Mouse (Mus musculus) spleen, postnatal 14 days (tissue): ENCODE measurements around the gene Ndufb11.

Experiments
- DNase-seq, 2 experiments: peaks; one replicate each; pipeline ENCODE4 v3.0.0; 2021 to 2022; ENCODE audit warnings: low spot score in 2 of 2

Ndufb11 gene

DNA sequence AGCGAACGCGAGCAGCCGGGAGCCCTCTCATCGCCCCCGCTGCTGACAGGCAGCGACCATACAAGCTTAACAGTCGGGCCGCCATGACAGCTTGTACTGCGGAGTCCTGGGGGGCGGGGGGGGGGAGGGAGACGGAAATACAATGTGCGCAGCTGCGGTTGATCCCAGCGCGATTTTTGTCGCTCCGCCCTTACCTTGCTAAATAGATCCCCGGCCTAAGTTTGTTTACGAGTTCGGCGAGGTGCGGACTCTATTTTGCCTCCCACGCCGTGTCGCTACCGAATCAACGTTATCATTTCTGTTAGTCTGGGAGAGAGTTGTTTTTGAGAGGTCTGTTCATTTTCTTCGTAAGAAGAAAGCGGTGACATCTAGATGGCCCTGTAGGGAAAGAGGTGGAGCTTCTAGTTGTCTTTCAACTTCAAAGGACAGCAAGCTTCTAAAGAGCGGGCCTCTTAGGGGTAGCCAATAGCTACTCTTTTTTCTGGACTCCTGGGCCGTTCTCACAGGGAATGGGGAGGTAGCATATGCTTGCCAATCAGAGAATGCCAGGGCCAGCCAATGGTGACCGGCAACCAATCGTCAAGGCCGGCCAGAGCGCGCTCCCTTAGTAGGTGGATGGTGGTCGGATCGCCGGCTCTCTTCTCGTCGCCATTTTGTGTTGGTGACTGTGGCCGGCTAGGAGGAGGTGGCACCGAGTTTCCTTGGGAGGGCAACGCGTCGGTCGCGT lies at the start of gene Ndufb11, which contains the start of gene Rbm10:
Gene Ndufb11 (minus strand): TSS at position 444 of the 727 bp plus-strand sequence.
Gene Rbm10 (plus strand): TSS at position 328 of the 727 bp plus-strand sequence.
- peak; percentile 64 to 66 for DNase-seq

DNA sequence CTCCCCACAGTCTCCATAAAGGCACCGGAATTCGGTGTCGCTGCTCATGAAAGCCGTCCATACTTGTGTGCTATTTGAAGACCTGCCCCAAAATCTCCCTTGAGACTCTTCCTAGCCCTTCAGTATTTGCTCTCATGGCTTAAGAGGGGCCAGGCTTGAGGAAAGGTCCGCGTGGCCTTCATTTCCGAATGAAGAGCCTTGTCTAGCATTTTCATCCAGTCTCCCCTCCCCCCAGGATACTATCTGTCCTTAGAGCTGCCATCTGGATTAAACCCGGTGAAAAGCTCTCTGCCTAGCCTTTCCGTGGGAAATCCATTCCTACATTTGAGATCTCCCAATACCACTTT lies 46.0 kb upstream of the Ndufb11 start:
- DNase-seq, result no peak

DNA sequence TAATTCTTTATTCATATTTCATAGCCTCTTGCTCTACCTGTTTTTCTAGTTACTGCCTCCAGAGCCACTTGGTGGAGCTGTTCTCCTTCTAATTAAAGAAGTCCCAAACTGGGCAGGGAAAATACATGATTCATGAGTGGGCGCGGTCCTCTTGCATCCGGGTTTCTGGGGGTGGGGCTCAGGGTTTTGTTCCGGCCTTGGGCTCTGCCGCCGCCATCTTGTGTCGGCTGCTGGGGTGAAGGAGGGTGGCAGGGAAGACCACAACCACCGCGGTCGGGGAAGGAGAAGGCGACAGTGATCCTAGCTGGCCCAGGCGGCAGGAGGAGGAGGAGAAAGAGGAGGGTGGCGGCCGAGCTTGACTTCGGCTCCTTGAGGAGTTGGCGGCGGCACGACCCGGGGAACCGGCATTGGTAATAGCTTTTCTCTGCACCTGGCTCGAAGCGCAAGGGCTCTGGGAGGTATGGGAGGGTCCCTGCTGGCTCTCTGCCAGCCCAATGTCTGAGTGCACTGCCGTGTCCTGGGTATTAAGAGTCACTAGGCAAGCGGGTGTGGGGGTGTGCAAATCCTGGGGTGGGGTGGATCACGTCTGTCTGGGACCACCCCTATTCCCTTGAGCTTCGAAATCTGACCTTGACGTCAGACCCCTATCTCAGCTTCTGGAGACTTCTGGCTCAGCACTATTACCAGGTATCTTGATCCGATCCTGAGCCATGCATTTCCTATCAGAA lies 45.5 kb upstream of the Ndufb11 start:
- DNase-seq, result peak; percentile 63 to 70

DNA sequence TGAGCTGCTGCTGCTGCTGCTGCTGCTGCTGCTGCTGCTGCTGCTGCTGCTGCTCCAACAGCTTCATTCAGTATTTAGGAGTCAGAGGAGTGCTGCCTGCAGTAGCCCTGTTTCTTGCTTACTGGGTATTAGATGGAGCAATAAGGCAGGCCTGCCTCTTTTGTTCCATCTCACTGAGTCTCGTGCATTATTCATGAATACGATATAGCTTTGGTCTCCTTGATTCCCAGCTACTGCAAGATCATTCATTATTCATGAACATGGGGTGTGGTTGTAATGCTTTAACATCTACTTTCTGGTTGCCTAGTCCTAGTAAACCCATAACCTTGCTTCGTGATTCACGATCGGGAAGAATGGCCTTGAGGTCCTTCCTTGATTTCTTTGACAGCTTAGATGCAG lies 44.9 kb upstream of the Ndufb11 start:
- no peak for DNase-seq

DNA sequence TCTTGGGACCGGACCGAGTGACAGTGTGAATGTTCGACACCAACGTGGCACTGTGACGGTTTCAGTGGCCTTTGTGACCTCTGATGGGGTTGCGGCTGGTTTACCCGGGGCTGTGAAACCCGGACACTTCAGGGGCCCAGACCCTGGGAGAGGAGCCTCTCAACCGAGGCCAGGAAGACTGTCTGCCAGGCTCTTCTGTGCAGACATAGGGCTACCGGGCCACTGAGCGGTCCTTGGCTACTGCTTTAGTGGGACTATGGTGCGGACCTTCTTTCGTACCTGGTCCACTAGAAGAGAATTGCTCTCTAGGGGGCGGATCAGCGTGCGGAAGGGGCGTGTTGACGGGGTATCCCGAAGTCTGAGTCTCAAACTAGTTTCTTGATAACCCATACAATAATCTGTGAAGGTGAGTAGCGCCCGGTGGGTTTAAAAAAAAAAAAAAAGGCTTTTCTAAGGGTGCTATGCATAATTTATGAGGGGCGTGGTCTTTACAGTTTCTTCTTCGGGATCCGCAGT lies 41.5 kb upstream of the Ndufb11 start:
- DNase-seq, result no peak

DNA sequence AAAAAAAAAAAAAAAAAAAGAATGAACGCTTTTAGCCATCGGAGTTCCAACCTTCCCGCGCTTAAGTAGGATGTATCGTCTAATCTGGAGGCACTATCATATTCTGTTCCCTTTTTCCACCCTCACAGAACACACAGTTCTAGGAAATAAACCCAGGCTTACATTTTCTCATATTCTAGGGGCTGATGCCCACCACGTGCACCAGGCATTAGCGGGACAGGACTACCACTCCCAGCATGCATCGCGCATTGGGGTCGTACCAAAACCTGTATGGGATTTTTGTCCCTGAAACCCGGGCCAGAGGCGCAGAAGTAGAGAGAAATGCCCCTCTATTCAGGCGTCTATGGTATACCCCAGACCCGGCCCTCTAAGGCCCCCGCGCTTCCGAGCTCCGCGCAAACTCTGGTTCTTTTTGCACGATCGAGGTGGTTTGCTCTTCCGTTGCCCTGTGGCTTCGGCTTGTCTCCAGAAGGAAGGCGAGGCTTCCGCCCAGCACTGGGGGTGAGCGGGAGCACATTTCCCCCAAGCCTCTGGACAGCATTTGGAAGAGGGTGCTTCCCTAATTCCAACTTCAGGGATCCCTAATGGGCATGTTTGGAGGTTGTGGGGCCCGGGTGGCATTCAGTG lies 40.7 kb upstream of the Ndufb11 start, which contains the start of gene Uba1:
Gene Uba1 (plus strand): TSS at position 301 of the 627 bp plus-strand sequence.
- DNase-seq, result peak; percentile 38 to 55

DNA sequence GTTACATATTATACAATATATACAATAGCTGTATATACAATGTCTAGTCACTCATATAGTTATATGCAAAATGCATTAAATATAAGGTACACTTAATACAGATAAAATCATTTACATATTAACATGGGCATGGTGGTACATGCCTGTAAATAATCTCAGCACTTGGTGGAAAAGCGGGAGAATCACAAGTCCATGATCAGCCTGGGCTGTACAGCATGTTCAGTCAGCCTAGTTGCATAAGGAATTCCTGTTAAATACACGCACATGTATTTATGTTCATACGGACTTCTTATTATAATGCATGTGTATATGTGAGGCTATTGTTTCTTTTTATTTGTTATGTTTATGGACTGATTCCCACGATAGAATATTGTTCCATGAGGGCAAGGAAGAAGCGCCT lies 40.2 kb upstream of the Ndufb11 start:
- DNase-seq, result no peak

DNA sequence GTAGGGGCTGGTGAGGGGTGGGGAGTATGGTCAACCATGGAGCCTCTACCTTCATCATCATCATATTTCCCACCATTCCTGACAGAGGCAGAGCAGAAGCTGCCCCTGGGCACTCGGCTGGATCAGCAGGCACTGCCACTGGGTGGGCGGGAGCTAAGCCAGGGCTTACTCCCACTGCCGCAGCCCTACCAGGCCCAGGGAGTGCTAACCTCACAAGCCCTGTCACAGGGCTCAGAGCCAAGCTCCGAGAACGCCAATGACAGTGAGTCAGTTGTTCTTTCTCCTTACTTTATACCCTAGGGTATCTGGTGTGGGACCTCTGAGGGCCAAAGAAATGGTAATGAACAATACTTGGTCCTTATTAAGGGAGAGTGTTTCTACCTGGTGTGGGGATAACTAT lies 27.4 kb upstream of the Ndufb11 start:
- DNase-seq, result no peak

DNA sequence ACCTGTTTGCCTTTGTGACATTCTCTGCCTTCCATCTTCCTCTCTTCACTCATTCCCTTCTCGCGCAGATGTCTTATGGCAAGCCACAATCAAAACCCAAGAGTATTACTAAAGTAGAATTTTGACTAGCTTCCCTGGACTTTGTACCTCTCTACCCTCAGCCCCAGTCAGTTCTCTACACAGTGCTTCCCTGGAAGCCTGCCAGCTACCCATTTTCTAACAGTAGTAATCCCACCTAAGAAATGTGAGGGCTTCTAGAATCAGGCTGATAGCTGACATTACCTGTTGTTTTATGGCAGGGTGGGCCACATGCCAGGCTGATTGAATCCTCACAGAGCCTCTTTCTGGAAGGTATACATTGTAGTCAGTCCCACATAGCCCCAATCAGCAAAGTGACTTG lies 20.7 kb upstream of the Ndufb11 start:
- no peak for DNase-seq

DNA sequence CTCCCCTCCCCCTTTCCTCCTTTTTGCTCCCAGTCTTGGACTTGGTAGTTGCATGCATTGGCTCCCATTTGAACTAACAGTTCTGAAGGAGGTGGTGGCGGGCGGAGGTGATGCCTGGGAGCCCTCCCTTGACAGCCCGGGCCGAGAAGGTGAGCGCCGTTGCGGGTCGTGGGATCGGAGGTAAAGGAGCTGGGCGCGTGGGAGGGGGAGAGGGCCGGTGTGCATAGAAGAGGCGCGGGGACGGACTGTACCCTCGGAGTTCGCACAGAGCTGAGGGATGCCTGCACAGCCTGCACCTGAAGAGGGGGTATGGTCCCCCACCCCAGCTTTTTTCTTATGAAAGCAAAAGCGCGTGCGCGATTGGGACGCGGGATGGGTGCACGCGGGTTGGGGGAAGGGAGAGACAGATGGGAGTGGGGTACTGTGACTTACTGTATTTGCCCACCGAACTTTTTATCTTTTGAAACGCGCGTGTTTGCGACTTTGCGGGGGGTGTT lies 532 bp upstream of the Ndufb11 start:
- DNase-seq, result peak in 1 of 2 experiments; percentile 9

DNA sequence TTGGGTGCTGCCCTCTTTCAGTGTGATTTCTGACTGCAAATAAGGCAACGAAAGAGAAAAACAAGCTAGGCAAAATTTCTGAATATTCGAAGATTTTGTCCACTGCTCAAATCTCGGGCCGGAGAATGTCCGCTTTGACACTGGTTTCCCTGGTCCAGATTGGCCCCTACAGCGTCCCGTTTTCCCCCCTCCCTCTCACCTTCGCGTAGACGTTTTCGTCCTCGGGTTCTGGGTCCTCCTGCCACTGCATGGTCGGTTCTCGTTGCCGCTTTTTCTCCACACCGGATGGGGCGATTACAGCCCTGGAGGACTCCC lies 601 bp downstream of the Ndufb11 start:
- DNase-seq, result peak in 1 of 2 experiments; percentile 8

DNA sequence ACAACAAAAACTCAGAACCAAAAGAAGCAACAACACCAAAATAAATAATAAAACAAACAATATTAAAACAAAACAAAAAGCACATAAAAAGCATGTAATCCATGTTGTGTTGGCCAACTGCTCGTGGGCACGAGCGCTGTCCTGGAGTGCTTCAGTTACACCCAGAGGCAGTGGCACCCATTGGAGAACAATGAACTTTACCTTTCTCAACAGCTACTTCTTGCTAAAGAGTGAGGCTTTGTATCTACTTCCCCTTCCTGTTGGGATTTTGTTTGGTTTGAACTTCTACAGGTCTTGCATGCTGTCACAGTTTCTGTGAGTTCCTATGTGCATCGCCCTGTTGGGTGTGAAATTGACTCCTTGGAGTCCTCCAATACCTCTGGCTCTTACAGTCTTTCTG lies 8.9 kb downstream of the Ndufb11 start:
- no peak for DNase-seq

DNA sequence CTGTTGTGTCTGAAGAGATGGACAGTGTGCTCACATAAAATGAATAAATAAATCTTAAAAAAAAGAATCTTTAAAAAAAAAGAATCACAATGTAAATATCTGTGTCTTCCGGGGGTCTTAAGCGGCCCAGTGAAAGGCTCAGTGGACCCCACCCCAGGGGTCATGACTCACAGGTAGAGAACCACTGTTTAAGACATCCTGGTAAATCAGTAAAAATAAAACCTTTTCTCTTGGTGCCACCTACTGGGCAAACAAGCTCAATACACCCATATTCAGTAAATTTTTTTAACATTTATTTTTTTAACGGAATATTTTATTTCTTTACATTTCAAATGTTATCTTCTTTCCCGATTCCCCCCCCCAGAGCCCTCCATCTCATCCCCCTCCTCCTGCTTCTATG lies 29.5 kb downstream of the Ndufb11 start:
- no peak for DNase-seq

DNA sequence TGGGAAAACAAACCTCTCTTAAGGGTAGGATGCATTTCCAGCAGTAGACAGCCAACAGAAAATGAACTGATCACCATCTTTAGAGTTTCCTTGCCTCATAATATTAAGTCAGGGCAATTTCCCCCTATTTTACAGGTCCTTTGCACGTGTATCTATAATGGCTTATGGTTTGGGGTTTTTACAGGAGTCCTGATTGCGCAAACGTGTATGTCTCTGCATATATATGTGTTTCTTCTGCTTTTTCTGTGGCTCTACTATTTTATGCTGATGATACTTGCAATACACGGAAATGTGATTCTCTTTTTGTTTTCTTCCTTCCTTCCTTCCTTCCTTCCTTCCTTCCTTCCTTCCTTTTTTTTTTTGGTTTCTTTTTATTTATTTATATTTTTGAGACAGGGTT lies 43.5 kb downstream of the Ndufb11 start:
- DNase-seq, result no peak

DNA sequence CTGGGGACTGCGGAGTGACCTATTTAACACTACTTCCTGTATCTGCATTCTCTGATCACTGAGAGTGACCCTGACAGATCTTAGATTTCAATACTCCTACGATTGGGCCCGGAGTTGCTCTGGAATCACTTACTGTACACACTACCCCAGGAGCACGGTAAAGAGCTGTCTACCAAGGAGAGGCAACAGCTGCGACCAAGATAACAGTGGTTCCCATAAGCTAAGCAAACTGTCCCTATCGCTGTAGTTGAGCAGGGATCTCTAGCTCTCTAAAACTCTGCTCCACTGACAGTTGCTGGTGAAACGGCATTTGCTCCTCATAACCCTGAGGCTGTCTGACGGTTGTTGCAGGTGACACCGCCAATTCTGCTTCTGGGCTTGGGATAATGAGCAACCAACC lies 44.7 kb downstream of the Ndufb11 start:
- DNase-seq, result no peak

DNA sequence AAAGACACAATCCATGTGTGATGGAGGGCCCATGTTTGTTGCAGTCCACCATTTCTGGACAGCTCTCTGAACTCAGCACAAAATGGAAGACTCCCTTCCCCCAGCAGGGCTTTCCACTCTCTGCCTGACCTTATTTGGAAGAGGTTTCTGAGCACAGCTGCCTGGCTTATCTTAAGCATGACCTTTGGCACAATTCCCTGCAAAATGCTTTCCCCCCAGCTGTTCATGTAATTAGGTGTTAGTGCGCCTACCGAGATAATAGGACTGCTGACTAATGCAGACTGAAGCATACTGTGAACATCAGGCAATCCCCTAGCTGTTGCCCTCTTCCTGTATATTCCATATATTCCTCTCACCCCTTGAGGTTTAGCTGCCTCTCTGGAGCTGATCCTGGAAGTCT lies 46.4 kb downstream of the Ndufb11 start:
- no peak for DNase-seq
